Mouse (Mus musculus): ENCODE measurements at regions not wholly inside any gene's neighbourhood (a gene's known extent, or its start where the extent isn't known, plus 50 kb on each side); places are given as distances from the start of the nearest gene placed in this dataset.

- Histone ChIP-seq H3K27me3 (no peaks in the 10 kb centered on the region), H3K27ac (no peak overlapping the region), H3K36me3 (no peaks in the 10 kb centered on the region), H3K9me3 (no peaks in the 10 kb centered on the region), H3K4me2 (no peak overlapping the region), H3K4me3 (no peak overlapping the region), H3K9ac (no peak overlapping the region), H3K4me1 (no peaks in the 10 kb centered on the region)
- 64% methylated on average over 5 of the region's 5 CpGs for WGBS
- no peak for ATAC-seq (ENCODE audit: borderline replicate concordance, extremely low read depth, low FRiP score, low TSS enrichment)
These were observed 53.0 kb downstream of the Gm12689 start for GRCm38 (mm10) chr4:99348674-99349073.

GRCm38 (mm10) chr4:99353122-99353774, 57.5 kb downstream of the Gm12689 start:
- Histone ChIP-seq H3K9me3 (no peaks in the 10 kb centered on the region), H3K36me3 (no peaks in the 10 kb centered on the region), H3K27ac (no peak overlapping the region), H3K4me1 (no peaks in the 10 kb centered on the region), H3K9ac (no peak overlapping the region), H3K4me2 (no peak overlapping the region), H3K27me3 (no peaks in the 10 kb centered on the region), H3K4me3 (no peak overlapping the region)
- WGBS: 52% methylated on average over 8 of the region's 8 CpGs
- no peak for ATAC-seq (ENCODE audit: borderline replicate concordance, extremely low read depth, low FRiP score, low TSS enrichment)

- 0 out of 2 replicates have a peak overlapping the region, but pooled peaks have one; percentile 8 for H3K4me2 ChIP-seq
- no peaks in the 10 kb centered on the region for H3K27me3 ChIP-seq
- H3K9ac ChIP-seq: no peak overlapping the region
- H3K27ac ChIP-seq: no peak overlapping the region
- H3K9me3 ChIP-seq: no peaks in the 10 kb centered on the region
- no peaks in the 10 kb centered on the region for H3K4me1 ChIP-seq
- ATAC-seq (ENCODE audit: borderline replicate concordance, extremely low read depth, low FRiP score, low TSS enrichment): no peak
- WGBS: 75% methylated on average over 16 of the region's 17 CpGs
- no peak overlapping the region for H3K4me3 ChIP-seq
- H3K36me3 ChIP-seq: no peaks in the 10 kb centered on the region
These were observed 58.5 kb downstream of the Gm12689 start for GRCm38 (mm10) chr4:99354241-99354640.

- Histone ChIP-seq H3K36me3 (no peaks in the 10 kb centered on the region), H3K27ac (no peak overlapping the region), H3K4me1 (no peaks in the 10 kb centered on the region), H3K9ac (no peak overlapping the region), H3K4me2 (no peak overlapping the region), H3K27me3 (no peaks in the 10 kb centered on the region), H3K4me3 (no peak overlapping the region), H3K9me3 (no peaks in the 10 kb centered on the region)
- ATAC-seq (ENCODE audit: borderline replicate concordance, extremely low read depth, low FRiP score, low TSS enrichment): no peak
- WGBS: 62% methylated on average over 9 of the region's 9 CpGs
These were observed 59.1 kb downstream of the Gm12689 start for GRCm38 (mm10) chr4:99354835-99355234.

GRCm38 (mm10) chr4:99368036-99368435, 72.3 kb downstream of the Gm12689 start:
- no peak for ATAC-seq (ENCODE audit: borderline replicate concordance, extremely low read depth, low FRiP score, low TSS enrichment)
- Histone ChIP-seq H3K9me3 (no peaks in the 10 kb centered on the region), H3K4me1 (no peaks in the 10 kb centered on the region), H3K9ac (no peak overlapping the region), H3K4me3 (no peak overlapping the region), H3K27ac (no peak overlapping the region), H3K36me3 (no peaks in the 10 kb centered on the region), H3K4me2 (no peak overlapping the region), H3K27me3 (no peaks in the 10 kb centered on the region)
- 77% methylated on average over 9 of the region's 9 CpGs for WGBS

GRCm38 (mm10) chr4:99371162-99371561, 75.5 kb downstream of the Gm12689 start:
- WGBS: 70% methylated on average over 5 of the region's 5 CpGs
- ATAC-seq (ENCODE audit: borderline replicate concordance, extremely low read depth, low FRiP score, low TSS enrichment): no peak
- no peaks in the 10 kb centered on the region; the same call in 1 of the 2 replicates for H3K27me3 ChIP-seq
- H3K27ac ChIP-seq: no peak overlapping the region
- no peak overlapping the region for H3K4me2 ChIP-seq
- H3K4me3 ChIP-seq: no peak overlapping the region
- no peaks in the 10 kb centered on the region for H3K9me3 ChIP-seq
- no peaks in the 10 kb centered on the region for H3K4me1 ChIP-seq
- no peak overlapping the region for H3K9ac ChIP-seq
- H3K36me3 ChIP-seq: no peaks in the 10 kb centered on the region

- H3K4me1 ChIP-seq: no peaks in the 10 kb centered on the region
- no peak overlapping the region for H3K27ac ChIP-seq
- no peak overlapping the region for H3K9ac ChIP-seq
- H3K9me3 ChIP-seq: no peaks in the 10 kb centered on the region
- no peak for ATAC-seq (ENCODE audit: borderline replicate concordance, extremely low read depth, low FRiP score, low TSS enrichment)
- 13% methylated on average over 1 of the region's 1 CpGs for WGBS
- H3K4me3 ChIP-seq: no peak overlapping the region
- no peak overlapping the region for H3K4me2 ChIP-seq
- no peaks in the 10 kb centered on the region; the same call in none of the 2 replicates for H3K27me3 ChIP-seq
- H3K36me3 ChIP-seq: no peaks in the 10 kb centered on the region
These were observed 80.5 kb downstream of the Gm12689 start for GRCm38 (mm10) chr4:99376171-99376570.

GRCm38 (mm10) chr4:99376911-99377310, 81.2 kb downstream of the Gm12689 start:
- no peak overlapping the region for H3K4me2 ChIP-seq
- no peak for ATAC-seq (ENCODE audit: borderline replicate concordance, extremely low read depth, low FRiP score, low TSS enrichment)
- H3K36me3 ChIP-seq: no peaks in the 10 kb centered on the region
- H3K9ac ChIP-seq: no peak overlapping the region
- no peak overlapping the region for H3K27ac ChIP-seq
- H3K4me1 ChIP-seq: no peaks in the 10 kb centered on the region
- WGBS: 42% methylated on average over 9 of the region's 9 CpGs
- H3K4me3 ChIP-seq: no peak overlapping the region
- H3K27me3 ChIP-seq: no peaks in the 10 kb centered on the region; the same call in none of the 2 replicates
- no peaks in the 10 kb centered on the region for H3K9me3 ChIP-seq

GRCm38 (mm10) chr4:99379983-99380382, 84.3 kb downstream of the Gm12689 start:
- Histone ChIP-seq H3K27ac (no peak overlapping the region), H3K4me1 (no peaks in the 10 kb centered on the region), H3K4me2 (no peak overlapping the region), H3K9ac (no peak overlapping the region), H3K9me3 (no peaks in the 10 kb centered on the region), H3K27me3 (no peaks in the 10 kb centered on the region; the same call in 1 of the 2 replicates), H3K36me3 (no peaks in the 10 kb centered on the region), H3K4me3 (no peak overlapping the region)
- WGBS: 91% methylated on average over 4 of the region's 4 CpGs
- no peak for ATAC-seq (ENCODE audit: borderline replicate concordance, extremely low read depth, low FRiP score, low TSS enrichment)

GRCm38 (mm10) chr4:99385381-99385780, 89.7 kb downstream of the Gm12689 start:
- Histone ChIP-seq H3K4me2 (no peak overlapping the region), H3K27ac (no peak overlapping the region), H3K36me3 (no peaks in the 10 kb centered on the region), H3K27me3 (no peaks in the 10 kb centered on the region), H3K9ac (no peak overlapping the region), H3K4me3 (no peak overlapping the region), H3K4me1 (no peaks in the 10 kb centered on the region), H3K9me3 (no peaks in the 10 kb centered on the region)
- WGBS: 24% methylated on average over 8 of the region's 8 CpGs
- no peak for ATAC-seq (ENCODE audit: borderline replicate concordance, extremely low read depth, low FRiP score, low TSS enrichment)

GRCm38 (mm10) chr4:99389428-99389827, 93.7 kb downstream of the Gm12689 start:
- WGBS: 63% methylated on average over 1 of the region's 1 CpGs
- no peaks in the 10 kb centered on the region for H3K36me3 ChIP-seq
- no peak overlapping the region for H3K9ac ChIP-seq
- no peak overlapping the region for H3K4me3 ChIP-seq
- no peak overlapping the region for H3K4me2 ChIP-seq
- no peaks in the 10 kb centered on the region for H3K27me3 ChIP-seq
- no peak overlapping the region for H3K27ac ChIP-seq
- H3K4me1 ChIP-seq: no peaks in the 10 kb centered on the region
- H3K9me3 ChIP-seq: no peaks in the 10 kb centered on the region
- no peak for ATAC-seq (ENCODE audit: borderline replicate concordance, extremely low read depth, low FRiP score, low TSS enrichment)

GRCm38 (mm10) chr4:99392986-99393385, 97.3 kb downstream of the Gm12689 start:
- no peak overlapping the region for H3K27ac ChIP-seq
- no peak overlapping the region for H3K4me2 ChIP-seq
- 83% methylated on average over 5 of the region's 5 CpGs for WGBS
- H3K9me3 ChIP-seq: no peaks in the 10 kb centered on the region
- H3K36me3 ChIP-seq: no peaks in the 10 kb centered on the region
- no peaks in the 10 kb centered on the region for H3K4me1 ChIP-seq
- no peak overlapping the region for H3K9ac ChIP-seq
- no peak for ATAC-seq (ENCODE audit: borderline replicate concordance, extremely low read depth, low FRiP score, low TSS enrichment)
- no peaks in the 10 kb centered on the region for H3K27me3 ChIP-seq
- no peak overlapping the region for H3K4me3 ChIP-seq

GRCm38 (mm10) chr4:99394244-99394643, 98.5 kb downstream of the Gm12689 start:
- Histone ChIP-seq H3K4me1 (no peaks in the 10 kb centered on the region), H3K36me3 (no peaks in the 10 kb centered on the region), H3K27me3 (no peaks in the 10 kb centered on the region), H3K27ac (no peak overlapping the region), H3K9ac (no peak overlapping the region), H3K4me2 (no peak overlapping the region), H3K9me3 (no peaks in the 10 kb centered on the region), H3K4me3 (no peak overlapping the region)
- WGBS: 64% methylated on average over 2 of the region's 3 CpGs
- no peak for ATAC-seq (ENCODE audit: borderline replicate concordance, extremely low read depth, low FRiP score, low TSS enrichment)

All from lung, embryonic 15.5 days (tissue).